Mouse (Mus musculus) CD8-positive naive resting alpha-beta T cell, adult 57 days (primary cell): Measurements from ENCODE around the gene Six3. TPM values are rescaled to one million over a fixed set of nuclear protein-coding genes. Genes with fewer than 3 reads are reported as not detected.

Experiments used
- total RNA-seq: library from RNA; stranded (reverse); gene quantifications from one replicate; pipeline ENCODE4 v1.2.4, GENCODE M21; 2023

Gene Six3
- total RNA-seq, result not detected

GRCm38 (mm10) chr17:85613266-85613860 is at the start of gene Six3:
Six3 (plus strand) TSS chr17:85613608.

Other genes with a start within 250 kb of the Six3 start
- gene Six2, start 74.7 kb downstream of the Six3 start, total RNA-seq, result not detected